Mouse (Mus musculus): Measurements from ENCODE around the gene Efcab11. TPM values are rescaled to one million over a fixed set of nuclear protein-coding genes. Genes with fewer than 3 reads are reported as not detected.

Efcab11 gene
- total and polyA plus RNA-seq, 3 experiments, result 7.9 to 12.2 (median 8.0) TPM

GRCm38 (mm10) chr12:99723791-99724190 lies 160.4 kb downstream of the Efcab11 start:
- no peaks in the 10 kb centered on the region for H3K9me3 ChIP-seq (replicated peaks; ENCODE audit: low read length)
- H3K27me3 ChIP-seq (replicated peaks), result no peaks in the 10 kb centered on the region
- H3K79me2 ChIP-seq (replicated peaks; ENCODE audit: control insufficient read depth, extremely low read depth, insufficient read depth, poor library complexity, severe bottlenecking), result no peaks in the 10 kb centered on the region
- in situ Hi-C loops (cut with MboI; ENCODE audit: low pct_ligation_motif_present, low pct_unique_long_range_greater_than_20kb, low sequenced_read_pairs) (no loop called here), dilution Hi-C loops (cut with MboI; ENCODE audit: extremely low pct_ligation_motif_present, extremely low pct_unique_long_range_greater_than_20kb, low sequenced_read_pairs) (no loop called here)
- no peak for TF ChIP-seq MAX (IDR thresholded peaks at IDR 0.05; ENCODE audit: low read length)
- TF ChIP-seq PAX5 (IDR thresholded peaks at IDR 0.05; ENCODE audit: low read length), result no peak
- no peak for TF ChIP-seq SMC3 (IDR thresholded peaks at IDR 0.05; ENCODE audit: low read depth, low read length)
- TF ChIP-seq TCF12 (IDR thresholded peaks at IDR 0.05; ENCODE audit: low read depth, low read length), result no peak
- no peak for TF ChIP-seq ZMIZ1 (IDR thresholded peaks at IDR 0.05; ENCODE audit: low read depth, low read length)
- TF ChIP-seq MXI1 (IDR thresholded peaks at IDR 0.05; ENCODE audit: low read depth, low read length), result no peak
- no peak for TF ChIP-seq IRF4 (IDR thresholded peaks at IDR 0.05; ENCODE audit: low read depth, low read length)
- TF ChIP-seq POLR2AphosphoS2 (IDR thresholded peaks at IDR 0.05; ENCODE audit: low read depth, low read length), result no peak
- TF ChIP-seq TBP (conservative IDR thresholded peaks at IDR 0.05; ENCODE audit: low read depth, low read length), result no peak
- TF ChIP-seq E2F4 (IDR thresholded peaks at IDR 0.05; ENCODE audit: insufficient replicate concordance, low read depth, low read length), result no peak
- TF ChIP-seq ZKSCAN1 (IDR thresholded peaks at IDR 0.05; ENCODE audit: borderline replicate concordance, low read depth, low read length), result no peak
- 0 out of 4 replicates have a peak, but pooled peaks cover 0 to 5% of the 10 kb centered on the region in 2 experiments for H3K4me1 ChIP-seq (ENCODE audit: control insufficient read depth in 1 of 2, insufficient read depth in 2 of 2)
- no peak overlapping the region for H3K4me2 ChIP-seq (ENCODE audit: insufficient read depth, low read depth, poor library complexity, severe bottlenecking)
- H3K9ac ChIP-seq (ENCODE audit: insufficient read depth, low read depth), result no peak overlapping the region
- no peak for DNase-seq (ENCODE audit: extremely low read depth)
- no peak overlapping the region for H3K27ac ChIP-seq (ENCODE audit: insufficient read depth, low read depth)
- peaks cover 0 to 11% of the 10 kb centered on the region in 2 experiments for H3K36me3 ChIP-seq (replicated peaks in 1 of 2; ENCODE audit: control insufficient read depth in 1 of 2, insufficient read depth in 1 of 2, low read length in 1 of 2)
- no peak overlapping the region for H3K4me3 ChIP-seq (replicated peaks in 1 of 3; ENCODE audit: low read depth in 2 of 3, low read length in 2 of 3, poor library complexity in 1 of 3)

- dilution Hi-C loops (cut with MboI; ENCODE audit: extremely low pct_ligation_motif_present, extremely low pct_unique_long_range_greater_than_20kb, low sequenced_read_pairs), result no loop called here
- Histone ChIP-seq H3K4me2 (ENCODE audit: insufficient read depth, low read depth, poor library complexity, severe bottlenecking) (no peak overlapping the region), H3K79me2 (replicated peaks; ENCODE audit: control insufficient read depth, extremely low read depth, insufficient read depth, poor library complexity, severe bottlenecking) (no peaks in the 10 kb centered on the region), H3K36me3 (replicated peaks in 1 of 2; ENCODE audit: control insufficient read depth in 1 of 2, insufficient read depth in 1 of 2, low read length in 1 of 2) (peaks cover 0 to 20% of the 10 kb centered on the region in 2 experiments), H3K4me1 (ENCODE audit: control insufficient read depth in 1 of 2, insufficient read depth in 2 of 2) (peaks cover 4 to 9% of the 10 kb centered on the region in 2 experiments; a peak in 3 of 4 replicates), H3K27me3 (replicated peaks) (no peaks in the 10 kb centered on the region), H3K4me3 (replicated peaks in 1 of 3; ENCODE audit: low read depth in 2 of 3, low read length in 2 of 3, poor library complexity in 1 of 3) (no peak overlapping the region), H3K9ac (ENCODE audit: insufficient read depth, low read depth) (no peak overlapping the region), H3K27ac (ENCODE audit: insufficient read depth, low read depth) (no peak overlapping the region), H3K9me3 (replicated peaks; ENCODE audit: low read length) (no peaks in the 10 kb centered on the region)
- in situ Hi-C loops (cut with MboI; ENCODE audit: low pct_ligation_motif_present, low pct_unique_long_range_greater_than_20kb, low sequenced_read_pairs), result no loop called here
- TF ChIP-seq MXI1 (IDR thresholded peaks at IDR 0.05; ENCODE audit: low read depth, low read length) (no peak), MYC (IDR thresholded peaks at IDR 0.05; ENCODE audit: low read depth, low read length) (no peak), IRF4 (IDR thresholded peaks at IDR 0.05; ENCODE audit: low read depth, low read length) (no peak), PAX5 (IDR thresholded peaks at IDR 0.05; ENCODE audit: low read length) (no peak), CTCF (conservative IDR thresholded peaks at IDR 0.05 in 1 of 2, IDR thresholded peaks at IDR 0.05 in 1 of 2; ENCODE audit: low read depth in 2 of 2, low read length in 2 of 2) (no peak), MAX (IDR thresholded peaks at IDR 0.05; ENCODE audit: low read length) (no peak), CHD1 (IDR thresholded peaks at IDR 0.05; ENCODE audit: low read depth, low read length) (no peak), POLR2AphosphoS2 (IDR thresholded peaks at IDR 0.05; ENCODE audit: low read depth, low read length) (no peak), SIN3A (IDR thresholded peaks at IDR 0.05; ENCODE audit: low read length) (no peak), SMC3 (IDR thresholded peaks at IDR 0.05; ENCODE audit: low read depth, low read length) (no peak), JUN (IDR thresholded peaks at IDR 0.05; ENCODE audit: insufficient read depth, low read depth, low read length) (no peak), ELF1 (IDR thresholded peaks at IDR 0.05; ENCODE audit: low read depth, low read length) (no peak), USF2 (conservative IDR thresholded peaks at IDR 0.05; ENCODE audit: low read depth, low read length) (no peak), NRF1 (IDR thresholded peaks at IDR 0.05; ENCODE audit: low read depth, low read length) (no peak), USF1 (IDR thresholded peaks at IDR 0.05; ENCODE audit: low read depth, low read length) (no peak), EP300 (IDR thresholded peaks at IDR 0.05; ENCODE audit: low read length) (no peak), BHLHE40 (IDR thresholded peaks at IDR 0.05; ENCODE audit: low read depth, low read length) (no peak), ETS1 (conservative IDR thresholded peaks at IDR 0.05; ENCODE audit: low read depth, low read length) (no peak), E2F4 (IDR thresholded peaks at IDR 0.05; ENCODE audit: insufficient replicate concordance, low read depth, low read length) (no peak)
- DNase-seq (ENCODE audit: extremely low read depth), result no peak
Measured at GRCm38 (mm10) chr12:99721318-99721717, 162.9 kb downstream of the Efcab11 start.
